Mouse (Mus musculus): Measurements from ENCODE around the gene Gsg1l2. TPM values are rescaled to one million over a fixed set of nuclear protein-coding genes. Genes with fewer than 3 reads are reported as not detected.

The Gsg1l2 gene
- polyA plus RNA-seq, 1 experiment from 2014 or later, result not detected

DNA sequence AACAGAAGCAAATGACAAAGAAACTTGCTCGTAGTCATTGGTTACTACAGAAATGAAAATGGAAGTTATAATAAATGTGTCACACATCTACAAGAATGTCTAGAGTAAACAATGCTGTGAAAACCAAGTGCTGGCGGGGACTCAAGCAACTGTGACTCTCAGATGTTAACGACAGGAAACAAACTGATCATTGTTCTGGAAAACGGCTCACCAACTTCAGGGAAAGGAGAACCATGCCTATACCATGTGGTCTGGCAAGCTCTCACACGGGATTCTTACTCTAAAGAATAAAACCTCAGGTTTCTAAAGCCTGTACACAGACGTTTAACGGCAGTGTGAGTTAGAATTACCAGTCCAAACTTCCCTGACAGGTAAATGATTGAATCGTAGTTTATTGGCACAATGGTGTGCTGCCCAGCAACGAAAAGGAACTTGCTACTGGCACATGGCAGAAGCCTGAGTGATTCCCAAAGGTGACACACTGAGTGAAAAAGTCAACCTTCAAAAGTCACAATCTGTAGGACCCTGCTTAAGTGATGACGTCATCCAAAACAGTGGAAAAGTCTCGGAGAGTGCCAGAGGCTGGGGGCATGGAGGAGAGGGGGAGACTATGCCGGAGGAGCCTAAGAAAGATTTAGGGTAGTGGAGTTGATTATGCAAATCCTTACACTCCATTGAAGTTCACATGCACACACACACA, 54.1 kb downstream of the Gsg1l2 start:
- WGBS, result 57% methylated on average over 12 of the region's 12 CpGs
- no peak overlapping the region for H3K27ac ChIP-seq
- no peak overlapping the region for H3K9ac ChIP-seq
- no peaks in the 10 kb centered on the region for H3K27me3 ChIP-seq
- no peaks in the 10 kb centered on the region for H3K4me1 ChIP-seq
- no peaks in the 10 kb centered on the region for H3K36me3 ChIP-seq
- H3K4me2 ChIP-seq (replicated peaks), result no peak overlapping the region
- H3K4me3 ChIP-seq, result no peak overlapping the region
- no peaks in the 10 kb centered on the region for H3K9me3 ChIP-seq (replicated peaks)
- no peak for ATAC-seq (ENCODE audit: low FRiP score)

DNA sequence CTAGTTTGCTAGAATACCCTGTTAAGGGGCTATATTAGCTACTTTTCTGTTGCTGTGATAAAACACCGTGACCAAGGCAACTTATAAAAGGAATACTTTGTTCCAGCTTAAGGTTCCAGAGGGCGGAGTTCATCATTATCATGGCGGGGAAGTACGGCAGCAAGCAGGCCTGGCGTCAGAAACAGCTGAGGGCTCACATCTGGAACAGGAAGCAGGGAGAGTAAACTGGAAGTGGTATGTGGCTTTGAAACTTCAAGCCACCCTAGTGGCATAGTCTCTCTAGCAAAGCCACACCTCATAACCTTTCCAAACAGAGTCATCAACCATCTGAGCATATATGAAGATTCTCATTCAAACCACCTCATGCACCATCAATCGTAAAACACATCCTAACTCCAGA, 55.1 kb downstream of the Gsg1l2 start:
- no peaks in the 10 kb centered on the region for H3K36me3 ChIP-seq
- 76% methylated on average over 6 of the region's 6 CpGs for WGBS
- H3K4me1 ChIP-seq, result no peaks in the 10 kb centered on the region
- no peaks in the 10 kb centered on the region for H3K9me3 ChIP-seq (replicated peaks)
- H3K27ac ChIP-seq, result no peak overlapping the region
- no peaks in the 10 kb centered on the region for H3K27me3 ChIP-seq
- H3K4me3 ChIP-seq, result no peak overlapping the region
- H3K4me2 ChIP-seq (replicated peaks), result no peak overlapping the region
- no peak for ATAC-seq (ENCODE audit: low FRiP score)
- H3K9ac ChIP-seq, result no peak overlapping the region

DNA sequence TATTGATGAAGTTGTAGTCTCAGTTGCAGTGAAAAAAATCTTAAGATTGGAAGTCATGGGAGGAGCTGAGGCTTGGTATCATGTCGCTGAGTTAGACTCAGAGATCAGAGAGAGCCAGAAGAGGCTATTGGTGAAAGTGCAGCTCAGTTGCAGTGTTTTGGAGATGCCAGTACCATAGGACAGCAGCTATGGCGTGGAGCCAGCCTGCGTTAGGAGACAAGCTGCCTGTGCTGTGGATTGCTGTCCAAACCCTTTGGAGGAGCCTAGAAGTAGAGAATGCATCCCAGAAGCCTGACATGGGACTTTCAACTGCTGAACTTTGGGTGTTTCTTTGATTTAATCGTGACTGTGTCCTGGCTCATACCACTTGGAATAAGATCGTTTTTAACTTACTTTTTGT, 57.4 kb downstream of the Gsg1l2 start:
- no peak overlapping the region for H3K4me3 ChIP-seq
- no peak overlapping the region for H3K9ac ChIP-seq
- no peak for ATAC-seq (ENCODE audit: low FRiP score)
- no peaks in the 10 kb centered on the region for H3K27me3 ChIP-seq
- H3K4me2 ChIP-seq (replicated peaks), result no peak overlapping the region
- H3K36me3 ChIP-seq, result no peaks in the 10 kb centered on the region
- no peaks in the 10 kb centered on the region for H3K9me3 ChIP-seq (replicated peaks)
- no peak overlapping the region for H3K27ac ChIP-seq
- 83% methylated on average over 5 of the region's 5 CpGs for WGBS
- no peaks in the 10 kb centered on the region for H3K4me1 ChIP-seq

DNA sequence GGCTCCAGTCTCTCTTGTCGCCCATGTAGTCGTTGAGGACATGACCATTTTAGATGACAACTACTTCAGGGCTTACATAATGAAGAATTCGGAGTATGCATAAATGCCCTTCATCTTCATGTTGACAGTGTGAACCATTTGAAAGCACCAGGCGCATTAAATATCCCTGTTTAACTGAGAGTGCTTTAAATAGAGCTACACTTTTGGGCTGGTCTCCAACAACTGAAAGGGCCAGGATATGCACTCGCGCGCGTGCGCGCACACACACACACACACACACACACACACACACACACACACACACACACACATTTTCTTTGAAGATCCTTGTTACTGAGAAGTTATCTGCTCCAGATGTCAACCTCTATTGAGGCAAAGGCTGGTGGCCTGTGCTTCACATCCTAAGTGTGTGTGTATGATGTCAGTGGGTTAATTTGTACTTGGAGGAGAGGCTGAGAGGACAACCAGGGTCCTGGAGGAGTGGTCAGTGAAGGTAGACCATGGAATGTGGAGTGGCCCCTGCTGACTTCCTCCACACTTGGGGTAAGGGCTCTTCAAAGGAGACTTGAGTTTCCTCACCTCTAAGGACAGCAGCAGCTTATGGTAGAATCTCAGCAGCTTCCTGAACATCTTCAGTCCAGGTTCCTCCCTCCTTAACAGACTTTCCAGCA, 61.1 kb downstream of the Gsg1l2 start:
- WGBS, result 95% methylated on average over 10 of the region's 10 CpGs
- no peak overlapping the region for H3K4me3 ChIP-seq

More for the DNA sequence above, 61.1 kb downstream of the Gsg1l2 start:
- H3K4me2 ChIP-seq (replicated peaks), result no peak overlapping the region
- H3K27ac ChIP-seq, result no peak overlapping the region
- H3K9me3 ChIP-seq (replicated peaks), result no peaks in the 10 kb centered on the region
- H3K9ac ChIP-seq, result no peak overlapping the region
- no peaks in the 10 kb centered on the region for H3K27me3 ChIP-seq
- no peaks in the 10 kb centered on the region for H3K4me1 ChIP-seq
- no peaks in the 10 kb centered on the region for H3K36me3 ChIP-seq
- no peak for ATAC-seq (ENCODE audit: low FRiP score)

Other genes starting within 250 kb of the Gsg1l2 start
- gene Rcvrn, start 79.3 kb upstream of the Gsg1l2 start, polyA plus RNA-seq (2016; fragmentation: Nextera tagmentation; extraction: Ambion mirVana), result not detected in 2 replicates
- 0.04 TPM in 1 of 2 replicates, not detected in the other for gene Glp2r, start 3.5 kb upstream of the Gsg1l2 start, polyA plus RNA-seq (2016; fragmentation: Nextera tagmentation; extraction: Ambion mirVana)
- 0.34 TPM in 1 of 2 replicates, not detected in the other for gene Dhrs7c, start 23.6 kb downstream of the Gsg1l2 start, polyA plus RNA-seq (2016; fragmentation: Nextera tagmentation; extraction: Ambion mirVana)
- 0.80 and 0.86 TPM in 2 replicates for gene Usp43, start 147.5 kb downstream of the Gsg1l2 start, polyA plus RNA-seq (2016; fragmentation: Nextera tagmentation; extraction: Ambion mirVana)
- 4.5 and 7.0 TPM in 2 replicates for gene Cfap52, start 191.0 kb downstream of the Gsg1l2 start, polyA plus RNA-seq (2016; fragmentation: Nextera tagmentation; extraction: Ambion mirVana)
- 64.0 and 74.4 TPM in 2 replicates for gene Stx8, start 191.6 kb downstream of the Gsg1l2 start, polyA plus RNA-seq (2016; fragmentation: Nextera tagmentation; extraction: Ambion mirVana)